Mouse (Mus musculus) hindbrain, embryonic 10.5 days (tissue): ENCODE data around the gene Zfp709. TPM values are rescaled to one million over a fixed set of nuclear protein-coding genes. Genes with fewer than 3 reads are reported as not detected.
"Not testable (repeated sequence)": the region's sequence is repeated elsewhere in the genome, so short reads cannot be mapped to it uniquely, and the experiment has no call there.

Experiments used
- DNase-seq: peaks from one replicate; pipeline ENCODE4 v3.0.0-alpha.2; 2017; ENCODE audit warnings: low spot score
- H3K27ac ChIP-seq: fragments of 300-500 bp; sonication (generic); 2 replicates; pipeline ENCODE4 v1.5.1; 2016; ENCODE audit warnings: mild to moderate bottlenecking, moderate library complexity
- H3K27me3 ChIP-seq: fragments of 300-500 bp; sonication (generic); 2 replicates; pipeline ENCODE4 v1.6.1; 2016; ENCODE audit warnings: mild to moderate bottlenecking; ENCODE audit not compliant: poor library complexity, insufficient read depth, severe bottlenecking
- H3K36me3 ChIP-seq: fragments of 300-500 bp; sonication (generic); 2 replicates; pipeline ENCODE4 v1.6.1; 2016; ENCODE audit warnings: mild to moderate bottlenecking, moderate library complexity
- H3K4me1 ChIP-seq: fragments of 300-500 bp; sonication (generic); replicated peaks from 2 replicates; pipeline ENCODE4 v1.6.1; 2016; ENCODE audit warnings: mild to moderate bottlenecking
- H3K4me3 ChIP-seq: fragments of 300-500 bp; sonication (generic); 2 replicates; pipeline ENCODE4 v1.5.1; 2016; ENCODE audit warnings: mild to moderate bottlenecking, moderate library complexity
- H3K9me3 ChIP-seq: fragments of 300-500 bp; sonication (generic); 2 replicates; pipeline ENCODE4 v1.6.1; 2016; ENCODE audit warnings: mild to moderate bottlenecking, moderate library complexity
- WGBS: fragments of 180-500 bp; shearing (Covaris S2); methylation state at CpG from one replicate; pipeline ENCODE4 v1.1.7; 2016; 5-methylcytosine and 5-hydroxymethylcytosine counted together
- polyA plus RNA-seq: library from polyadenylated mRNA; unstranded; fragments of >200 nt; fragmentation: Nextera tagmentation; extraction: Ambion mirVana; gene quantifications from 2 replicates; pipeline ENCODE4 v1.2.1, GENCODE M21; 2016

Gene Zfp709
- polyA plus RNA-seq, 1 experiment from 2014 or later = 4.3 TPM

- not testable (repeated sequence) for H3K4me1 ChIP-seq, H3K36me3 ChIP-seq, H3K4me3 ChIP-seq, DNase-seq, H3K27me3 ChIP-seq, H3K27ac ChIP-seq, H3K9me3 ChIP-seq
- WGBS = 44% methylated on average over 11 of the region's 11 CpGs
Measured at GRCm38 (mm10) chr8:71900666-71901065, 18.8 kb downstream of the Zfp709 start.

- H3K4me3 ChIP-seq, DNase-seq, H3K27ac ChIP-seq, H3K27me3 ChIP-seq, H3K36me3 ChIP-seq, H3K9me3 ChIP-seq, H3K4me1 ChIP-seq: not testable (repeated sequence)
- 69% methylated on average over 1 of the region's 1 CpGs for WGBS
Measured at GRCm38 (mm10) chr8:71903084-71903483, 21.3 kb downstream of the Zfp709 start.

GRCm38 (mm10) chr8:71906809-71907208 lies 25.0 kb downstream of the Zfp709 start:
- Histone ChIP-seq H3K4me3 (no peak overlapping the region), H3K36me3 (no peaks in the 10 kb centered on the region), H3K27ac (no peak overlapping the region), H3K4me1 (no peaks in the 10 kb centered on the region; the same call in 1 of the 2 replicates), H3K27me3 (0 out of 2 replicates have a peak, but pooled peaks cover 2% of the 10 kb centered on the region), H3K9me3 (0 out of 2 replicates have a peak, but pooled peaks cover 2% of the 10 kb centered on the region)
- no peak for DNase-seq
- WGBS = 92% methylated on average over 1 of the region's 1 CpGs

DNA sequence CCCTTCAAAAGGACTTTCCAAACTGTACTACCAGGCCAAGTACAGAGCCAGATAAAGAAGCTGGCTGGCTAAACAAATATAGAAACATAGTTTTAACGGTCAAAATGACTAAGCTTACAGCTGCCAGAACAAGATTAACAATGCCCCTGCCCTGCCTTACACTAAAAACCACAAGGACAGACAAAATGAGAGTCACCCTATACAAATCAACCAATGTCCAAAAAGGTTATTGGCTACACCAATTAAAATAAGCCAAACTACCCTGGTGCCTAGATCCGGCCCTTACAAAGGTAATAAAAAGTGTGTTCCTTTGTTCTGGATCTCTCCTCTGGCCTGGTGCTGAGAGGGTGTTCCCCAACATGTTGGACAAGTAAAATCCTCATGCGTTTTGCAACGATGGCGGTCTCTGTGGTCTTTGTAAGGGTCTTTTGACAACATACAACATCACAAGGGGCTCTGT lies 26.0 kb downstream of the Zfp709 start:
- DNase-seq = no peak
- Histone ChIP-seq H3K27ac (peak overlapping the region; percentile 100), H3K9me3 (0 out of 2 replicates have a peak, but pooled peaks cover 2% of the 10 kb centered on the region), H3K4me3 (peak overlapping the region; percentile 78), H3K4me1 (no peaks in the 10 kb centered on the region; the same call in 1 of the 2 replicates), H3K36me3 (peaks cover 3% of the 10 kb centered on the region; the same call in 1 of the 2 replicates), H3K27me3 (0 out of 2 replicates have a peak, but pooled peaks cover 2% of the 10 kb centered on the region)
- 96% methylated on average over 5 of the region's 5 CpGs for WGBS

GRCm38 (mm10) chr8:71908309-71909261 lies 26.8 kb downstream of the Zfp709 start, which contains the start of the genes Zfp882 and Zfp617:
Zfp882 (plus strand) TSS chr8:71908608.
Zfp617 (plus strand) TSS chr8:71908635.
- Histone ChIP-seq H3K4me1 (no peaks in the 10 kb centered on the region; the same call in 1 of the 2 replicates), H3K4me3 (peak within 1 kb of the TSS; percentile 78), H3K27me3 (0 out of 2 replicates have a peak, but pooled peaks cover 2% of the 10 kb centered on the region), H3K36me3 (peaks cover 9% of the 10 kb centered on the region), H3K27ac (peak within 1 kb of the TSS; percentile 100), H3K9me3 (0 out of 2 replicates have a peak, but pooled peaks cover 2% of the 10 kb centered on the region)
- 6% methylated on average over 47 of the region's 47 CpGs for WGBS
- DNase-seq = peak; percentile 90

DNA sequence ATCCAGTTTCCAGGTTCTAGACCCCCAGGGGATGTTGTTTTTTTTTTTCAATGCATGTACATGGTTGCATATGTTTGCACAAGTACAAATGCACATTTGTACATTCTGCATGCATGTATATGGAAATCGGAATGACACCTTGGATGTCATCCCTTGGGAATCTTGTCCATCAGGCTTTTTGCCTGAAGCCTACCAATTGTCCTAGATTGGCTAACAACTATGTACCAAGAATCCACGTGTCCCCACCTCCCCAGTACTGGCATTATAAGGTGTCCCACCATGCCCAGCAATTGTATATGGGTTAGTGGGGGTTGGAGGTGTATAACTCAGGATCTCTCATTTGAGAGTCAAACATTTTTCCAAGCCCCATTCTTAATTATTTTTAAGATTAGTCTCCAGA lies 30.5 kb downstream of the Zfp709 start:
- no peak for DNase-seq
- Histone ChIP-seq H3K9me3 (peaks cover 3% of the 10 kb centered on the region; the same call in 1 of the 2 replicates), H3K4me3 (no peak overlapping the region), H3K27ac (no peak overlapping the region), H3K4me1 (no peaks in the 10 kb centered on the region; the same call in 1 of the 2 replicates), H3K36me3 (peaks cover 42% of the 10 kb centered on the region), H3K27me3 (no peaks in the 10 kb centered on the region)
- WGBS = 84% methylated on average over 2 of the region's 2 CpGs

GRCm38 (mm10) chr8:71922567-71923401 lies 41.0 kb downstream of the Zfp709 start:
- peak overlapping the region; percentile 96 for H3K27ac ChIP-seq
- H3K4me1 ChIP-seq = peaks cover 10% of the 10 kb centered on the region; the same call in 1 of the 2 replicates
- no peaks in the 10 kb centered on the region for H3K9me3 ChIP-seq
- WGBS = under 1% methylated on average over 57 of the region's 57 CpGs
- peak; percentile 95 for DNase-seq
- peak overlapping the region; percentile 82 for H3K4me3 ChIP-seq
- H3K27me3 ChIP-seq = no peaks in the 10 kb centered on the region
- H3K36me3 ChIP-seq = peaks cover 30% of the 10 kb centered on the region

DNA sequence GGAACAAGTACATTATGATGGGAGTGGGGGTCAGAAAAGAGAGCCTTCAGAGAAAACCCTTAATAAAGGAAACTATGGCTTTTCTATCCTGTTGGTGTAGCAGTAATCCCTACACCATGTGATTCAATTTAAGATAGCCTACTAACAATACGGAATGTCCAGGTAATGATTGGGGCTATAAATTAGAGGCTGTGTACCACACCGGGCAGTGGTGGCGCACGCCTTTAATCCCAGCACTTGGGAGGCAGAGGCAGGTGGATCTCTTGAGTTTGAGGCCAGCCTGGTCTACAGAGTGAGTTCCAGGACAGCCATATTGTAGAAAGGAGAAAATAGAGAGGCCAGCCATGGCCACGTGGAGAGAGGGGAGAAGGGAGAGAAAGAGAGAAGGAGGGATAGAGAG lies 44.0 kb downstream of the Zfp709 start:
- no peaks in the 10 kb centered on the region for H3K27me3 ChIP-seq
- H3K27ac ChIP-seq = no peak overlapping the region
- WGBS = 94% methylated on average over 5 of the region's 5 CpGs
- DNase-seq = no peak
- H3K9me3 ChIP-seq = 0 out of 2 replicates have a peak, but pooled peaks cover 6% of the 10 kb centered on the region
- peaks cover 55% of the 10 kb centered on the region for H3K36me3 ChIP-seq
- no peak overlapping the region for H3K4me3 ChIP-seq
- H3K4me1 ChIP-seq = peaks cover 10% of the 10 kb centered on the region; the same call in 1 of the 2 replicates

DNA sequence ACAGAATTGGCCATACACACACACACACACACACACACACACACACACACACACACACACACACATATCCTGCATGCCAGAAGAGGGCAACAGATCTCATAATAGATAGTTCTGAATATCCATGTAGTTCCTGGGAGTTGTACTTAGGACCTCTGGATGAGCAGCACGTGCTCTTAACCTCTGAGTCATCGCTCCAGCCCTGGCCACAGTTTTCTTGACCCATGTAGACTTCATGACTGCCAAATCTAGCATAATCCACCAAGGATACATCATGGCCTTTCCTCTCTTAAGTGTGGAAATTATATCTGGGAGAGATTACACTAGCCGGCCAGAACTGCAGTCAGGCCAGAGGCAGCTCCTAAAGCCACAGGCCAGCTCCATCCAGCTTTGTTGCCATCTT lies 44.7 kb downstream of the Zfp709 start:
- WGBS = 93% methylated on average over 3 of the region's 3 CpGs
- no peaks in the 10 kb centered on the region for H3K27me3 ChIP-seq
- H3K9me3 ChIP-seq = peaks cover 11% of the 10 kb centered on the region
- DNase-seq = no peak
- H3K4me3 ChIP-seq = no peak overlapping the region
- H3K36me3 ChIP-seq = peaks cover 62% of the 10 kb centered on the region
- peaks cover 10% of the 10 kb centered on the region; the same call in 1 of the 2 replicates for H3K4me1 ChIP-seq
- no peak overlapping the region for H3K27ac ChIP-seq

GRCm38 (mm10) chr8:71927779-71928178 lies 46.0 kb downstream of the Zfp709 start:
- Histone ChIP-seq H3K4me3 (no peak overlapping the region), H3K4me1 (peaks cover 10% of the 10 kb centered on the region; the same call in 1 of the 2 replicates), H3K9me3 (peaks cover 15% of the 10 kb centered on the region), H3K27ac (no peak overlapping the region), H3K36me3 (peaks cover 70% of the 10 kb centered on the region), H3K27me3 (no peaks in the 10 kb centered on the region)
- no peak for DNase-seq

GRCm38 (mm10) chr8:71938037-71938436 lies 56.2 kb downstream of the Zfp709 start:
- H3K27me3 ChIP-seq, H3K4me1 ChIP-seq, H3K27ac ChIP-seq, DNase-seq, H3K4me3 ChIP-seq: not testable (repeated sequence)
- H3K36me3 ChIP-seq = peaks cover 17% of the 10 kb centered on the region
- peaks cover 15% of the 10 kb centered on the region for H3K9me3 ChIP-seq
- 88% methylated on average over 2 of the region's 2 CpGs for WGBS
